Mouse (Mus musculus) olfactory bulb, adult 2 months (tissue): ENCODE results near the gene Aurkaip1. TPM values are rescaled to one million over a fixed set of nuclear protein-coding genes. Genes with fewer than 3 reads are reported as not detected.

Source experiments
- H3K27ac ChIP-seq: fragments of 200-500 bp; 2 replicates; pipeline ENCODE4 v1.5.1; 2012; ENCODE audit warnings: low read depth, low read length; ENCODE audit not compliant: insufficient read depth
- H3K4me1 ChIP-seq: fragments of 200-500 bp; 2 replicates; pipeline ENCODE4 v1.6.1; 2012; ENCODE audit warnings: low read length; ENCODE audit not compliant: control insufficient read depth, insufficient read depth
- H3K4me3 ChIP-seq: fragments of 200-500 bp; 2 replicates; pipeline ENCODE4 v1.5.1; 2012; ENCODE audit warnings: mild to moderate bottlenecking, low read depth, low read length, moderate library complexity; ENCODE audit not compliant: insufficient read depth
- CTCF ChIP-seq: fragments of 200-500 bp; IDR thresholded peaks from 2 replicates; pipeline ENCODE4 v1.5.1; 2012; ENCODE audit warnings: low read depth, mild to moderate bottlenecking, low read length, moderate library complexity; ENCODE audit not compliant: insufficient read depth
- POLR2A ChIP-seq: fragments of 200-500 bp; IDR thresholded peaks from 2 replicates; pipeline ENCODE4 v1.6.1; 2012; ENCODE audit warnings: mild to moderate bottlenecking, low read depth, low read length, moderate library complexity; ENCODE audit not compliant: insufficient read depth
- WGBS: fragments of 180-500 bp; shearing (Covaris S2); methylation state at CpG from one replicate; pipeline ENCODE4 v1.1.7; 2018; 5-methylcytosine and 5-hydroxymethylcytosine counted together
- polyA plus RNA-seq: library from polyadenylated mRNA; stranded (reverse); fragments of >200 nt; gene quantifications from 2 replicates; pipeline ENCODE4 v1.2.4, GENCODE M21; 2012; ENCODE audit warnings: low replicate concordance; ENCODE audit not compliant: missing spikeins, insufficient read depth, insufficient read length

The Aurkaip1 gene
- polyA plus RNA-seq, 1 experiment, result not detected

DNA sequence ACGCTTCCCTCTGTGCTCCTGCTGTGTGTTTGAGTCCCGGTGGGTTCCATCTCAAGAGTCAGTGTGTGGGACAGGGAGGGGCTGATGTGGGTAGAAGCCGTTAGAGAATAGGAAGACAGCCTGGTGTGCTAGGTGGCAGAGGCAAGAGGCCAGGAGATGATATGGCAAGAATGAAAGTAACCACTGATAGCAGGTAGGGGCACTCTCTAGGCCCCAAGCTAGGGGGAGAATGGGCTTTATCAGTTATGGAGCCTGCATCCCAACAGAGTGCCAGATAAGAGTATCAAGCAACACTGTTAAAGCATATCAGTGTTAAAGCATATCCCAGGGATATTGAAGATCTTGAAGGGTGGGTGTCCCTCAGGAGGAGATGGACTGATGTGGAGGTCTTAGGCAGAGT lies 25.8 kb downstream of the Aurkaip1 start:
- H3K4me3 ChIP-seq, result no peak overlapping the region
- 38% methylated on average over 3 of the region's 3 CpGs for WGBS
- 0 out of 2 replicates have a peak, but pooled peaks cover 4% of the 10 kb centered on the region for H3K4me1 ChIP-seq
- H3K27ac ChIP-seq, result no peak overlapping the region
- TF ChIP-seq POLR2A, result no peak
- TF ChIP-seq CTCF, result no peak

GRCm38 (mm10) chr4:155859318-155859717 lies 28.2 kb downstream of the Aurkaip1 start:
- Histone ChIP-seq H3K27ac (no peak overlapping the region), H3K4me1 (peaks cover 5% of the 10 kb centered on the region; the same call in 1 of the 2 replicates), H3K4me3 (no peak overlapping the region)
- WGBS, result 37% methylated on average over 13 of the region's 13 CpGs
- no peak for TF ChIP-seq POLR2A
- TF ChIP-seq CTCF, result no peak

DNA sequence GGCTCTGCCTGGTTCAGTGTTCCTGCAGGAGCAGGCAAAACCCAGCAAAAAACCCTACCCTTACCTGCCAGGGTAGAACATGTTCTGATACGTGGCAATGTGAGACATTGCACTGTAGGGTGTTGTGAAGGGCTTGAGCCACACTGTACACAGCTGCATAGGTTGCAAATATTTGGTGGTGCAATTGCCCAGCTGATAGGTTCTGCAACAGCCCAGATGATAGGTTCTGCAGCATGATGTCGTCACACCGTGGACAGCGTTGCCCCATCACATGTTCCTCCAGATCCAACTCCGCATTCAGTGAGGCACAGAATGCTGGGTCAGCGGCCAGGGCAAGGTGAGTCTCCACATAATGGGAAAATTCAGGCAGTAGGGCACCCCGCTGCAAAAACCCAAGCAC lies 30.7 kb downstream of the Aurkaip1 start:
- TF ChIP-seq POLR2A (no peak), CTCF (no peak)
- H3K4me3 ChIP-seq, result no peak overlapping the region
- WGBS, result 91% methylated on average over 7 of the region's 7 CpGs
- H3K27ac ChIP-seq, result no peak overlapping the region
- H3K4me1 ChIP-seq, result peaks cover 5% of the 10 kb centered on the region; the same call in 1 of the 2 replicates

DNA sequence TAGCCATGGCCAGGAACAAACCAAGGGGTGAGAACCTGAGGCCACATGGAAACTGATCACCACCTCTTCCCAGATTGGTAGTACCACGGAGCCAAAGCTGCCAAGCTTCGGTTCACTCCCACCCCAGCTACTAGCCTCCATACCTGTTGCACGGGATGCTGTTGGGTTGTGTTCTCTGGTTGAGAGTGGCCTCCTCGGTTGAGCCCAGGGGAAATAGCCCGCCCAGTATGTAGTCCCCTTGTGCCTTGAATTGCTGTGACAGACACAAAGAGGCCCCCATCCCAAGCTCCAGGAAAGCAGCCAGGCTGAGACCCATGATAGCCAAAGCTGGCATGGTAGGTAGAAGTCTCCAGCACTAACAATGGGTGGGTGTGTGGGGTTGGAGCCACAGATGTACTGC lies 31.9 kb downstream of the Aurkaip1 start, which contains the start of gene Tas1r3:
Gene Tas1r3, minus strand, starts transcription at position 362 of the 400 bp plus-strand sequence.
- no peak for TF ChIP-seq CTCF
- TF ChIP-seq POLR2A, result no peak
- Histone ChIP-seq H3K27ac (no peak within 1 kb of the TSS), H3K4me3 (no peak within 1 kb of the TSS), H3K4me1 (peaks cover 5% of the 10 kb centered on the region; the same call in 1 of the 2 replicates)
- WGBS, result 77% methylated on average over 5 of the region's 5 CpGs

GRCm38 (mm10) chr4:155868614-155869298 lies 37.7 kb downstream of the Aurkaip1 start:
- H3K27ac ChIP-seq, result no peak overlapping the region
- WGBS, result 11% methylated on average over 22 of the region's 22 CpGs
- peak overlapping the region; percentile 78 for H3K4me3 ChIP-seq
- no peak for TF ChIP-seq CTCF
- no peak for TF ChIP-seq POLR2A
- H3K4me1 ChIP-seq, result peaks cover 15% of the 10 kb centered on the region

DNA sequence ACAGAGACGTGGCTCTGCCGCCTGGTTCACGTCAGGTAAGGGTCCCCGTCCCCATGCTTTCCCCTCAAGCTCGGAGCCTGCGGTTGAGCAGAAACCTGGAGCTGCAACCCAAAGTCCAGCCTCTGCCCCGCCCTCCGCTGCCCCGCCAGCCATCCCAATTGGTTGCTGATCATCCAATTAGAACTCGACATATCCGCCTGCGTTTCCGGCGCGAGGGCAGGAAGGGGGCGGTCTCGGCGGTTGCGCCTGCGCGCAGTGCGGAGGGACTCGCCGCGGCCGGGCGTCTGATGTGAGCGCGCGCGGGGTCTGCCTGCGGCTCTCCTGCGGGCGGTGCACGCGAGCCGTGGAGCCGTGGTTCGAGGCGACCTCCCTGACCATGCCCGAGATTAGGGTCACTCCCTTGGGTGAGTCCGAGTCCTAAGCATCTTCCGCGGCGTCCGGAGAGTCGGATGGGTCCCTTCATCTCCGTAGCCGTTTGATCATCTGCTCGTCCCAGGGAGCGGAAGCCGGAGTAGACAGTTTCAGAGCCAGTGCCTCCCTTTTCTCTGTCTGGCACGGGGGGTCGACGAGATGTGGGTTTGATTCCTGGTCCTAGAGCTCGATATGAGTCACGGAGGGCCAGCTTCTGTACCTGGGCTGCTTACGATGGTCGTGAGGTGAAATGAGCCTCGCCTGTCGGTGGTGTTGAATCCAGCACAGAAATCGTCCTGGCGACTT lies 38.4 kb downstream of the Aurkaip1 start, which contains the start of the genes Cptp and Ints11:
Gene Cptp, minus strand, starts transcription at position 124 of the 717 bp plus-strand sequence.
Gene Ints11, plus strand, starts transcription at position 230 of the 717 bp plus-strand sequence.
- under 1% methylated on average over 63 of the region's 63 CpGs for WGBS
- peak within 1 kb of the TSS; percentile 22; the same call in 1 of the 2 replicates for H3K27ac ChIP-seq
- H3K4me1 ChIP-seq, result peaks cover 15% of the 10 kb centered on the region
- TF ChIP-seq CTCF (no peak), POLR2A (peak; percentile 94)
- H3K4me3 ChIP-seq, result peak within 1 kb of the TSS; percentile 78

- Histone ChIP-seq H3K4me1 (peaks cover 15% of the 10 kb centered on the region), H3K27ac (no peak overlapping the region), H3K4me3 (no peak overlapping the region)
- 92% methylated on average over 7 of the region's 7 CpGs for WGBS
- TF ChIP-seq CTCF, result no peak
- no peak for TF ChIP-seq POLR2A
Measured at GRCm38 (mm10) chr4:155871404-155871803, 40.3 kb downstream of the Aurkaip1 start.

Other genes with a start within 250 kb of the Aurkaip1 start
- gene Slc35e2, start 229.9 kb upstream of the Aurkaip1 start, polyA plus RNA-seq, result not detected in 2 replicates
- gene Cdk11b, start 206.4 kb upstream of the Aurkaip1 start, polyA plus RNA-seq, result 145 TPM in 1 of 2 replicates, not detected in the other
- gene Gm10563, start 185.9 kb upstream of the Aurkaip1 start, polyA plus RNA-seq, result not detected in 2 replicates
- gene Mmp23, start 177.9 kb upstream of the Aurkaip1 start, polyA plus RNA-seq, result not detected in 2 replicates
- not detected in 2 replicates for gene Mib2, start 162.1 kb upstream of the Aurkaip1 start, polyA plus RNA-seq
- not detected in 2 replicates for gene Fndc10, start 136.9 kb upstream of the Aurkaip1 start, polyA plus RNA-seq
- gene Ssu72, start 126.5 kb upstream of the Aurkaip1 start, polyA plus RNA-seq, result not detected in 2 replicates
- gene Tmem240, start 96.5 kb upstream of the Aurkaip1 start, polyA plus RNA-seq, result not detected in 2 replicates
- gene Atad3a, start 70.2 kb upstream of the Aurkaip1 start, polyA plus RNA-seq, result not detected in 2 replicates
- not detected in 2 replicates for gene Vwa1, start 56.6 kb upstream of the Aurkaip1 start, polyA plus RNA-seq
- gene Tmem88b, start 45.4 kb upstream of the Aurkaip1 start, polyA plus RNA-seq, result not detected in 2 replicates
- gene Ankrd65, start 40.8 kb upstream of the Aurkaip1 start, polyA plus RNA-seq, result not detected in 2 replicates
- not detected in 2 replicates for gene Mrpl20, start 28.4 kb upstream of the Aurkaip1 start, polyA plus RNA-seq
- 186 and 258 TPM in 2 replicates for gene Ccnl2, start 18.8 kb upstream of the Aurkaip1 start, polyA plus RNA-seq
- not detected in 2 replicates for gene Mxra8, start 8.4 kb downstream of the Aurkaip1 start, polyA plus RNA-seq
- not detected in 2 replicates for gene Dvl1, start 16.1 kb downstream of the Aurkaip1 start, polyA plus RNA-seq
- not detected in 2 replicates for gene Tas1r3, start 32.1 kb downstream of the Aurkaip1 start, polyA plus RNA-seq
- not detected in 2 replicates for gene Cptp, start 38.2 kb downstream of the Aurkaip1 start, polyA plus RNA-seq
- gene Ints11, start 38.3 kb downstream of the Aurkaip1 start, polyA plus RNA-seq, result not detected in 2 replicates
- not detected in 2 replicates for gene Pusl1, start 60.5 kb downstream of the Aurkaip1 start, polyA plus RNA-seq
- not detected in 2 replicates for gene Acap3, start 60.5 kb downstream of the Aurkaip1 start, polyA plus RNA-seq
- not detected in 2 replicates for gene Ube2j2, start 112.6 kb downstream of the Aurkaip1 start, polyA plus RNA-seq
- gene C1qtnf12, start 131.0 kb downstream of the Aurkaip1 start, polyA plus RNA-seq, result not detected in 2 replicates
- not detected in 2 replicates for gene B3galt6, start 161.4 kb downstream of the Aurkaip1 start, polyA plus RNA-seq
- gene Sdf4, start 161.6 kb downstream of the Aurkaip1 start, polyA plus RNA-seq, result 218 TPM in 1 of 2 replicates, not detected in the other
- gene Tnfrsf4, start 182.6 kb downstream of the Aurkaip1 start, polyA plus RNA-seq, result not detected in 2 replicates
- not detected in 2 replicates for gene Tnfrsf18, start 194.9 kb downstream of the Aurkaip1 start, polyA plus RNA-seq
- not detected in 2 replicates for gene Ttll10, start 228.1 kb downstream of the Aurkaip1 start, polyA plus RNA-seq